ENCODE assay signal across 22 mouse cellular contexts in genomic region chr9:15397591-15397990, GRCm38 (mm10). TPM values are rescaled to one million over a fixed set of nuclear protein-coding genes. Genes with fewer than 3 reads are reported as not detected.
DNase-seq lines count a peak whose midpoint lies in the region; ATAC-seq lines count a peak whose summit lies in the region.
"Had no signal": no experiment of that assay in that cellular context is flagged by ENCODE, and none has a peak within 500 bp of the region (broad histone marks: within the 10 kb centered on the region; RNA-seq: fewer than 3 reads in every experiment).

No protein-coding gene starts in this region.

- H3K4me3 ChIP-seq in forebrain, embryonic 14.5 days (ENCODE audit: low read depth, low read length), result no peak overlapping the region
- H3K4me3 ChIP-seq in forebrain, embryonic 11.5 days (ENCODE audit: low read depth, low read length), result no peak overlapping the region
- H3K4me3 ChIP-seq in limb, embryonic 12.5 days (replicated peaks), result no peak overlapping the region
- no peak overlapping the region for H3K4me3 ChIP-seq in limb, embryonic 10.5 days
- H3K4me3 ChIP-seq: embryonic facial prominence, embryonic 10.5 days; forebrain, embryonic 15.5 days; heart, embryonic 13.5 days; hindbrain, embryonic 15.5 days had no signal

- no peaks in the 10 kb centered on the region for H3K4me1 ChIP-seq in forebrain, embryonic 14.5 days (ENCODE audit: control insufficient read depth, insufficient read depth, low read length)
- H3K4me1 ChIP-seq in forebrain, embryonic 11.5 days (replicated peaks; ENCODE audit: control insufficient read depth, insufficient read depth, low read length), result no peaks in the 10 kb centered on the region
- no peaks in the 10 kb centered on the region for H3K4me1 ChIP-seq in limb, embryonic 12.5 days (replicated peaks)
- H3K4me1 ChIP-seq in limb, embryonic 10.5 days, result peaks cover 6% of the 10 kb centered on the region; the same call in 1 of the 2 replicates
- H3K4me1 ChIP-seq: forebrain, embryonic 15.5 days; heart, embryonic 13.5 days; hindbrain, embryonic 15.5 days had no signal

- H3K27me3 ChIP-seq in forebrain, embryonic 14.5 days (replicated peaks; ENCODE audit: control insufficient read depth, insufficient read depth, low read length), result no peaks in the 10 kb centered on the region
- H3K27me3 ChIP-seq in forebrain, embryonic 11.5 days (ENCODE audit: control insufficient read depth, insufficient read depth, low read length), result no peaks in the 10 kb centered on the region
- no peaks in the 10 kb centered on the region for H3K27me3 ChIP-seq in limb, embryonic 12.5 days
- H3K27me3 ChIP-seq in limb, embryonic 10.5 days (ENCODE audit: low read depth, poor library complexity, severe bottlenecking), result no peaks in the 10 kb centered on the region
- H3K27me3 ChIP-seq: forebrain, embryonic 15.5 days; heart, embryonic 13.5 days; hindbrain, embryonic 15.5 days had no signal

- DNase-seq in forebrain, embryonic 14.5 days (ENCODE audit: low spot score), result peak; percentile 5
- no peak for DNase-seq in forebrain, embryonic 11.5 days (ENCODE audit: low spot score)
- DNase-seq in limb, embryonic 10.5 days (ENCODE audit: low spot score), result no peak
- peak; percentile 68 for DNase-seq in ES-CJ7 (ENCODE audit: low read depth, low spot score)
- peak; percentile 14 for DNase-seq in WW6 (ENCODE audit: low read depth, low spot score)
- DNase-seq in adrenal gland, postnatal 4 days (ENCODE audit: low spot score in 2 of 2), result no peak
- DNase-seq in adrenal gland, postnatal 14 days, result no peak
- DNase-seq: adrenal gland, adult 2 months; adrenal gland, postnatal 36 days; cerebellum, adult 11-12 months; cerebellum, adult 9-10 months; cerebellum, postnatal 25 days; gastrocnemius, postnatal 36 days; heart, adult 11 months; heart, postnatal 36 days had no signal

- H3K36me3 ChIP-seq in forebrain, embryonic 14.5 days (ENCODE audit: control insufficient read depth, insufficient read depth, low read length), result no peaks in the 10 kb centered on the region
- no peaks in the 10 kb centered on the region for H3K36me3 ChIP-seq in forebrain, embryonic 11.5 days (ENCODE audit: control insufficient read depth, insufficient read depth, low read length)
- H3K36me3 ChIP-seq in limb, embryonic 12.5 days, result no peaks in the 10 kb centered on the region
- H3K36me3 ChIP-seq in limb, embryonic 10.5 days, result no peaks in the 10 kb centered on the region
- H3K36me3 ChIP-seq: embryonic facial prominence, embryonic 10.5 days; forebrain, embryonic 15.5 days; heart, embryonic 13.5 days; hindbrain, embryonic 15.5 days had no signal

- no peaks in the 10 kb centered on the region for H3K9me3 ChIP-seq in forebrain, embryonic 14.5 days (replicated peaks; ENCODE audit: control insufficient read depth, low read length)
- H3K9me3 ChIP-seq in forebrain, embryonic 11.5 days (ENCODE audit: control insufficient read depth, low read length), result no peaks in the 10 kb centered on the region
- peaks cover 8% of the 10 kb centered on the region for H3K9me3 ChIP-seq in limb, embryonic 12.5 days
- H3K9me3 ChIP-seq in limb, embryonic 10.5 days (replicated peaks), result no peaks in the 10 kb centered on the region
- H3K9me3 ChIP-seq: embryonic facial prominence, embryonic 10.5 days; forebrain, embryonic 15.5 days; heart, embryonic 13.5 days; hindbrain, embryonic 15.5 days had no signal

- WGBS in forebrain, embryonic 14.5 days, result 38% methylated on average over 4 of the region's 4 CpGs
- 62% methylated on average over 4 of the region's 4 CpGs for WGBS in forebrain, embryonic 11.5 days
- 59% methylated on average over 4 of the region's 4 CpGs for WGBS in limb, embryonic 12.5 days
- WGBS in limb, embryonic 10.5 days, result 53% methylated on average over 4 of the region's 4 CpGs

- no peak overlapping the region for H3K27ac ChIP-seq in forebrain, embryonic 14.5 days (ENCODE audit: low read depth, low read length)
- H3K27ac ChIP-seq in forebrain, embryonic 11.5 days (ENCODE audit: low read depth, low read length), result no peak overlapping the region
- no peak overlapping the region for H3K27ac ChIP-seq in limb, embryonic 12.5 days
- H3K27ac ChIP-seq in limb, embryonic 10.5 days, result no peak overlapping the region
- H3K27ac ChIP-seq: embryonic facial prominence, embryonic 10.5 days; forebrain, embryonic 15.5 days; heart, embryonic 13.5 days; hindbrain, embryonic 15.5 days had no signal

- ATAC-seq in forebrain, embryonic 14.5 days, result peak; percentile 18; the same call in 1 of the 2 replicates
- no peak for ATAC-seq in forebrain, embryonic 11.5 days (replicated peaks; ENCODE audit: low FRiP score)
- peak; percentile 37; the same call in 1 of the 2 replicates for ATAC-seq in limb, embryonic 12.5 days (ENCODE audit: insufficient number of reproducible peaks, insufficient read depth, low FRiP score, low TSS enrichment, low read depth)
- ATAC-seq: activated CD4-positive, CD25-positive, alpha-beta regulatory T cell, adult 4 months; forebrain, embryonic 15.5 days; inflammation-experienced regulatory T-cells, adult 6 months had no signal

- no peak overlapping the region for H3K9ac ChIP-seq in forebrain, embryonic 14.5 days (ENCODE audit: low read length)
- no peak overlapping the region for H3K9ac ChIP-seq in forebrain, embryonic 11.5 days (ENCODE audit: low read length)
- no peak overlapping the region for H3K9ac ChIP-seq in limb, embryonic 12.5 days (replicated peaks)
- H3K9ac ChIP-seq: forebrain, embryonic 15.5 days; heart, embryonic 13.5 days; hindbrain, embryonic 15.5 days had no signal

- no peak overlapping the region for H3K4me2 ChIP-seq in forebrain, embryonic 14.5 days (ENCODE audit: low read length)
- no peak overlapping the region for H3K4me2 ChIP-seq in forebrain, embryonic 11.5 days (ENCODE audit: low read depth, low read length, severe bottlenecking)
- H3K4me2 ChIP-seq in limb, embryonic 12.5 days, result no peak overlapping the region
- H3K4me2 ChIP-seq: forebrain, embryonic 15.5 days; heart, embryonic 13.5 days; hindbrain, embryonic 15.5 days had no signal

RNA-seq across cellular contexts. Expression of gene Cep295, which starts 40.0 kb away (rescaled TPM):
- polyA plus RNA-seq in forebrain, embryonic 14.5 days (2014; fragmentation: Nextera tagmentation; extraction: Ambion mirVana), result 15.8 and 16.0 TPM in 2 replicates
- polyA plus RNA-seq in forebrain, embryonic 11.5 days (2014; fragmentation: Nextera tagmentation; extraction: Ambion mirVana), result 28.3 and 28.4 TPM in 2 replicates
- polyA plus RNA-seq in limb, embryonic 12.5 days (2016; fragmentation: Nextera tagmentation; extraction: Ambion mirVana), result 22.4 and 25.3 TPM in 2 replicates
- 22.3 and 23.6 TPM in 2 replicates for polyA plus RNA-seq in limb, embryonic 10.5 days (2016; fragmentation: Nextera tagmentation; extraction: Ambion mirVana)
- 10 to 100 TPM; 25.5 to 27.4 TPM for total RNA-seq in adrenal gland, postnatal 4 days (2021)
- 12.1 and 15.2 TPM in 2 replicates for total RNA-seq in adrenal gland, postnatal 14 days (2021)

Comparison
In these comparisons a context has a peak if more than half of its experiments do, and no peak if none do; other contexts are left out.
1. DNase-seq: peak in forebrain, embryonic 14.5 days (single experiment), ES-CJ7 (single experiment) and WW6 (single experiment); none in forebrain, embryonic 11.5 days (single experiment), limb, embryonic 10.5 days (single experiment), adrenal gland, postnatal 4 days (0 of 2) and adrenal gland, postnatal 14 days (single experiment).